Mouse (Mus musculus) liver, embryonic 15.5 days (tissue): Measurements from ENCODE around the gene Ucn2. TPM values are rescaled to one million over a fixed set of nuclear protein-coding genes. Genes with fewer than 3 reads are reported as not detected.

Source experiments
- ATAC-seq: fragments of 200-750 bp; cut with Nextera tagmentation; 2 replicates; pipeline ENCODE4 v1.8.0; 2017; ENCODE audit warnings: moderate number of reproducible peaks, mild to moderate bottlenecking, moderate library complexity; ENCODE audit not compliant: insufficient read depth
- H3K27ac ChIP-seq: fragments of 300-500 bp; sonication (generic); replicated peaks from 2 replicates; pipeline ENCODE4 v1.5.1; 2015; ENCODE audit warnings: mild to moderate bottlenecking, inconsistent platforms
- H3K27me3 ChIP-seq: fragments of 300-500 bp; sonication (generic); 2 replicates; pipeline ENCODE4 v1.6.1; 2015; ENCODE audit warnings: mild to moderate bottlenecking, inconsistent platforms
- H3K36me3 ChIP-seq: fragments of 300-500 bp; sonication (generic); replicated peaks from 2 replicates; pipeline ENCODE4 v1.6.1; 2015; ENCODE audit warnings: moderate library complexity, mild to moderate bottlenecking, inconsistent platforms
- H3K4me1 ChIP-seq: fragments of 300-500 bp; sonication (generic); replicated peaks from 2 replicates; pipeline ENCODE4 v1.6.1; 2015; ENCODE audit warnings: inconsistent platforms
- H3K4me2 ChIP-seq: fragments of 300-500 bp; sonication (generic); 2 replicates; pipeline ENCODE4 v1.6.1; 2015; ENCODE audit warnings: moderate library complexity, mild to moderate bottlenecking, inconsistent platforms
- H3K4me3 ChIP-seq: fragments of 300-500 bp; sonication (generic); replicated peaks from 2 replicates; pipeline ENCODE4 v1.5.1; 2015; ENCODE audit warnings: mild to moderate bottlenecking, inconsistent platforms
- H3K9ac ChIP-seq: fragments of 300-500 bp; sonication (generic); 2 replicates; pipeline ENCODE4 v1.6.1; 2015; ENCODE audit warnings: moderate library complexity, mild to moderate bottlenecking, inconsistent platforms
- H3K9me3 ChIP-seq: fragments of 300-500 bp; sonication (generic); replicated peaks from 2 replicates; pipeline ENCODE4 v1.6.1; 2016; ENCODE audit warnings: inconsistent platforms
- WGBS: fragments of 180-500 bp; shearing (Covaris S2); methylation state at CpG from one replicate; pipeline ENCODE4 v1.1.7; 2015; ENCODE audit warnings: mixed read lengths; ENCODE audit not compliant: insufficient replicate concordance; 5-methylcytosine and 5-hydroxymethylcytosine counted together
- polyA plus RNA-seq: library from polyadenylated mRNA; unstranded; fragments of >200 nt; fragmentation: Nextera tagmentation; extraction: Ambion mirVana; gene quantifications from 2 replicates; pipeline ENCODE4 v1.2.1, GENCODE M21; 2015

Gene Ucn2
- polyA plus RNA-seq, 1 experiment from 2014 or later, result 0.07 TPM

- H3K27ac ChIP-seq, result no peak overlapping the region
- peak overlapping the region; percentile 60 for H3K4me3 ChIP-seq
- H3K36me3 ChIP-seq, result no peaks in the 10 kb centered on the region
- peak overlapping the region; percentile 88 for H3K4me2 ChIP-seq
- no peak for ATAC-seq
- no peak overlapping the region for H3K9ac ChIP-seq
- no peaks in the 10 kb centered on the region for H3K27me3 ChIP-seq
- peaks cover 76% of the 10 kb centered on the region for H3K4me1 ChIP-seq
- WGBS, result 47% methylated on average over 9 of the region's 9 CpGs
- H3K9me3 ChIP-seq, result no peaks in the 10 kb centered on the region
Measured at GRCm38 (mm10) chr9:108992620-108993361, 7.0 kb downstream of the Ucn2 start.

GRCm38 (mm10) chr9:108996411-108996810 is 10.6 kb downstream of the Ucn2 start:
- H3K4me2 ChIP-seq, result peak overlapping the region; percentile 8
- WGBS, result 54% methylated on average over 9 of the region's 9 CpGs
- H3K27me3 ChIP-seq, result no peaks in the 10 kb centered on the region
- H3K9ac ChIP-seq, result no peak overlapping the region
- peaks cover 44% of the 10 kb centered on the region for H3K4me1 ChIP-seq
- H3K9me3 ChIP-seq, result no peaks in the 10 kb centered on the region
- no peaks in the 10 kb centered on the region for H3K36me3 ChIP-seq
- peak overlapping the region; percentile 68; the same call in 1 of the 2 replicates for H3K27ac ChIP-seq
- ATAC-seq, result no peak
- H3K4me3 ChIP-seq, result no peak overlapping the region

DNA sequence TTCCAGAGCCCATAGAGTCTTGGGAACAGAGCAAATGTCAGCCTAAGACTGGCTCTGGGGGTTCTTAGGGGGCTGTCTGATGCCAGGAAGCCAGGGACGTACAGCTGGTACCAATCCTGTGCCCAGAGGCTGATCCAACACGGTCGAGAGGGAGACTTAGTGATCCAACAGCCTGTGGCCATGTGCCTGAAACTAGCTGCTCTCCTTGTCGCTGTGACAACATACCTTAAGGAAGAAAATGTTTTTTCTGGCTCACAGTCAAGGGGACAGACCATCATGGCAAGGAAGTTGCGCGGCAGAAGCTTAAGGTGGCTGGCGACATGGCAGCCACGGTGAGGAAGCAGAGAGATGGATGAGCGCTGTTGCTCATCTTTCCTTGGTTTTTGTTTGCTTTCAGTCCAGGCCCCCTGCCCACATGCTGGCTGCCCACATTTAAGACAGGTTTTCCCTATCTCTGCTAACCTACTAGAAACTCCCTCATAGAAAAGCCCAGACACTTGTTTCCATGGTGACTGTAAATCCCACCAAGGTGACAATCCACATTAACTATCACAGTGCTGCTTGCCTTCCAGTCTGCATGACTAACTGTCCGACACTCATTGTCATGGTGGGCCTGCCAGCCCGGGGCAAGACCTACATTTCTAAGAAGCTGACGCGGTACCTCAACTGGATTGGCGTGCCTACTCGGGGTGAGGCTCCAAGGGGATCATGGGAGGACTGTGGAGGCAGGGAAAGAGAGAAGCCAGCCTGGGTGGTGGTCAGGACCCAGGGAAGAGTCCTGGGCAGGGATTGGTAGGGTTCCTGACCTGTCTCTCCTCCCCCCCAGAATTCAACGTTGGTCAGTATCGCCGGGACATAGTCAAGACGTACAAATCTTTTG is 12.7 kb downstream of the Ucn2 start:
- Histone ChIP-seq H3K4me3 (no peak overlapping the region), H3K4me2 (no peak overlapping the region; the same call in 1 of the 2 replicates), H3K9me3 (no peaks in the 10 kb centered on the region), H3K4me1 (peaks cover 26% of the 10 kb centered on the region), H3K27ac (0 out of 2 replicates have a peak overlapping the region, but pooled peaks have one; percentile 38), H3K36me3 (no peaks in the 10 kb centered on the region), H3K27me3 (no peaks in the 10 kb centered on the region), H3K9ac (no peak overlapping the region)
- WGBS, result 52% methylated on average over 19 of the region's 19 CpGs
- no peak for ATAC-seq

DNA sequence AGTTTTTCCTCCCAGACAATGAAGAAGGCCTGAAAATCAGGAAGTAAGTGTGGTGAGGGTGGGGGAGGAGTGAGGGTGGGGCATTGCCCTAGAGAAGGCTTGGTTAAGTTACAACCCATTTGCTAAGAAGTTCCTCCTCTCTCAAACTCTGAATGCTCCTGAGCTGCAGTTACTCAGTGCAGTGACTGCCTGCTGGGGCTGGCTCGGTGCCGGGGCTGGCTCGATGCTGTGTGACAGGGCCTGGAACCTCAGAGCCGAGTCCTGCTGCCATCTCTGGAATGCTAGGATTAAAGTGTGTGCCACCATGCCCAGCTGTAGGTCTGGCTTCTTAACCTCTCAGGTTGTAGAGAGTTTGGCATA is 13.3 kb downstream of the Ucn2 start:
- no peaks in the 10 kb centered on the region for H3K9me3 ChIP-seq
- 24% methylated on average over 4 of the region's 4 CpGs for WGBS
- peak; percentile 14; the same call in 1 of the 2 replicates for ATAC-seq
- H3K36me3 ChIP-seq, result no peaks in the 10 kb centered on the region
- H3K9ac ChIP-seq, result no peak overlapping the region
- H3K4me2 ChIP-seq, result peak overlapping the region; percentile 10; the same call in 1 of the 2 replicates
- no peak overlapping the region for H3K4me3 ChIP-seq
- peaks cover 22% of the 10 kb centered on the region for H3K4me1 ChIP-seq
- H3K27me3 ChIP-seq, result no peaks in the 10 kb centered on the region
- H3K27ac ChIP-seq, result peak overlapping the region; percentile 53

DNA sequence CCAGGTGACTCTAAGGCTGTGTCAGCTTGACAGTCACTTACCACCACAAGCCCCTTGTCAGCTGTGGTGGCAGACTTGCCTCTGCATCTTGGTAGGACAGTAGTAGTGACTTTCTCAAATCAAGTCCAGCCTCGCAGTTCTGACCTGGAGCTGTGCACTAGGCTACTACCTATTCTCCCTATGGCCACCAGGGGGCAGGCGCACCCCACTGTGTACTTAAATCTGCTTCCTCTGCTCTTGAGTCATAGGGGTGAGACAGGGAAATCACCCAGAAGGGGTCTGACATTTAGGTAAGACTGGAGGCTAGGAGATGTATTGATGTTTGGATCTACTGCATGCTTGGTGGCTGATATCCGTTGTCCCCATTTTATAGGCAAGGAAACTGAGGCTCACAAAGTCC is 14.9 kb downstream of the Ucn2 start:
- Histone ChIP-seq H3K4me2 (no peak overlapping the region), H3K27ac (no peak overlapping the region), H3K4me3 (no peak overlapping the region), H3K9ac (no peak overlapping the region), H3K4me1 (peaks cover 11% of the 10 kb centered on the region), H3K27me3 (no peaks in the 10 kb centered on the region), H3K36me3 (no peaks in the 10 kb centered on the region), H3K9me3 (no peaks in the 10 kb centered on the region)
- ATAC-seq, result no peak
- 6% methylated on average over 3 of the region's 3 CpGs for WGBS

- no peak overlapping the region for H3K27ac ChIP-seq
- no peaks in the 10 kb centered on the region for H3K36me3 ChIP-seq
- H3K4me2 ChIP-seq, result no peak overlapping the region
- H3K27me3 ChIP-seq, result no peaks in the 10 kb centered on the region
- no peak for ATAC-seq
- no peaks in the 10 kb centered on the region; the same call in 1 of the 2 replicates for H3K4me1 ChIP-seq
- no peaks in the 10 kb centered on the region for H3K9me3 ChIP-seq
- 29% methylated on average over 2 of the region's 2 CpGs for WGBS
- H3K9ac ChIP-seq, result no peak overlapping the region
- no peak overlapping the region for H3K4me3 ChIP-seq
Measured at GRCm38 (mm10) chr9:109003201-109003600, 17.4 kb downstream of the Ucn2 start.

- H3K4me2 ChIP-seq, result no peak overlapping the region
- 60% methylated on average over 21 of the region's 21 CpGs for WGBS
- no peak overlapping the region for H3K27ac ChIP-seq
- no peak overlapping the region for H3K9ac ChIP-seq
- H3K27me3 ChIP-seq, result no peaks in the 10 kb centered on the region
- H3K9me3 ChIP-seq, result no peaks in the 10 kb centered on the region
- peaks cover 9% of the 10 kb centered on the region for H3K4me1 ChIP-seq
- ATAC-seq, result no peak
- no peaks in the 10 kb centered on the region for H3K36me3 ChIP-seq
- no peak overlapping the region for H3K4me3 ChIP-seq
Measured at GRCm38 (mm10) chr9:109007025-109007780, 21.4 kb downstream of the Ucn2 start.

GRCm38 (mm10) chr9:109008081-109008480 is 22.3 kb downstream of the Ucn2 start:
- 72% methylated on average over 9 of the region's 9 CpGs for WGBS
- Histone ChIP-seq H3K27ac (no peak overlapping the region), H3K9me3 (no peaks in the 10 kb centered on the region), H3K4me1 (peaks cover 9% of the 10 kb centered on the region), H3K27me3 (no peaks in the 10 kb centered on the region), H3K9ac (no peak overlapping the region), H3K4me2 (no peak overlapping the region), H3K4me3 (no peak overlapping the region), H3K36me3 (no peaks in the 10 kb centered on the region)
- no peak for ATAC-seq

GRCm38 (mm10) chr9:109008994-109009635 is 23.3 kb downstream of the Ucn2 start:
- no peak overlapping the region for H3K27ac ChIP-seq
- H3K4me3 ChIP-seq, result no peak overlapping the region
- H3K9me3 ChIP-seq, result no peaks in the 10 kb centered on the region
- peaks cover 9% of the 10 kb centered on the region for H3K4me1 ChIP-seq
- H3K4me2 ChIP-seq, result no peak overlapping the region
- no peaks in the 10 kb centered on the region for H3K36me3 ChIP-seq
- H3K27me3 ChIP-seq, result no peaks in the 10 kb centered on the region
- 54% methylated on average over 9 of the region's 10 CpGs for WGBS
- H3K9ac ChIP-seq, result no peak overlapping the region
- ATAC-seq, result no peak

GRCm38 (mm10) chr9:109009636-109010315 is 24.0 kb downstream of the Ucn2 start:
- ATAC-seq, result peak; percentile 71
- WGBS, result 23% methylated on average over 17 of the region's 17 CpGs
- H3K27ac ChIP-seq, result peak overlapping the region; percentile 24; the same call in 1 of the 2 replicates

More at GRCm38 (mm10) chr9:109009636-109010315, 24.0 kb downstream of the Ucn2 start:
- Histone ChIP-seq H3K9me3 (no peaks in the 10 kb centered on the region), H3K9ac (no peak overlapping the region), H3K4me3 (no peak overlapping the region), H3K27me3 (no peaks in the 10 kb centered on the region), H3K4me1 (peaks cover 11% of the 10 kb centered on the region), H3K36me3 (no peaks in the 10 kb centered on the region), H3K4me2 (0 out of 2 replicates have a peak overlapping the region, but pooled peaks have one; percentile 3)
